Mouse (Mus musculus) spleen, embryonic (tissue): ENCODE measurements around the gene Ank2.
"Not testable (repeated sequence)": the region's sequence is repeated elsewhere in the genome, so short reads cannot be mapped to it uniquely, and the experiment has no call there.

Source experiments
- CTCF ChIA-PET: fragments of 350-600 bp; sonication (Branson Sonifier 250); formaldehyde crosslinking; loops from one replicate; lab custom pipeline; 2022; lab: Charles Lee

Ank2 gene

DNA sequence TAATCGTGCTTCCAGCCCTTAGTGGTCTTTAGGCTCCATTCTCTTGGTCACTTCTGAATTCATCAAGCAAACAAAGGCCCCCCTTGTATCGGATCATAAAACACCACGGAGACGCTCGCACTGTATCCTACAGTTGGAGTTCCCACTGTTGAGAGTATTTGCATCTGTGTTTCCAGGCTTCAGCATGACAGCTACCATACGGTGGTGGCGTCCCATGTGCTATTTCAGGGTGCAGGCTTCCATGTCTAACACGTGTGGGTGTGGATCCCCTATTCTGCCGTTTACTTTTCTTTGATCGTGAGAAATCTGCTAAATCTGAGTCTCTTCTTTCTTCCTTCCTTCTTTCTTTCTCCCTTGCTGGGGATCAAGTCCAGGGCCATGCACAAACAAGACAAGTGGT is 14.0 kb downstream of the Ank2 start:
- CTCF ChIA-PET = no interaction called here

- CTCF ChIA-PET = no interaction called here
These were observed 17.5 kb downstream of the Ank2 start for GRCm38 (mm10) chr3:127481658-127482057.

DNA sequence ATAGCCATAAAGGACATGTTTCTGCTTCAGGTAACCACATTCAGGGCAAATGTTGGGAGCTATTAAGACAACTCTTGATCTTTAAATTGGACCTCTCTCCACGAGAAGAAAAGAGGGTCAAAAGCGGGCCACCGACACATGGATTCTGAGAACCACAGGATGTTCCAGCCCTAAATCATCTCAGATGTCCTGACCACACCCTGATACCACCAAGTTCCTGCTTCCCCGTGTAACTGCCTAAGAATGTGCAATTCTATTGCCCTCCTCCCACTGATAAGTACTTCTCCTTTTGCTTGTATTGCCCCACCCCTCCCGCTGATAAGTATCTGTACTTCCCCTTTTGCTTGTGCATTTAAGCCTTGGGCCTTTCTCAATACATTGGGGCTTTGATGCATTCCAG is 18.8 kb downstream of the Ank2 start:
- CTCF ChIA-PET = not testable (repeated sequence)

- CTCF ChIA-PET = no interaction called here
These were observed 25.0 kb downstream of the Ank2 start for GRCm38 (mm10) chr3:127474115-127474514.

GRCm38 (mm10) chr3:127469164-127469752 is 29.9 kb downstream of the Ank2 start:
- CTCF ChIA-PET = no interaction called here

DNA sequence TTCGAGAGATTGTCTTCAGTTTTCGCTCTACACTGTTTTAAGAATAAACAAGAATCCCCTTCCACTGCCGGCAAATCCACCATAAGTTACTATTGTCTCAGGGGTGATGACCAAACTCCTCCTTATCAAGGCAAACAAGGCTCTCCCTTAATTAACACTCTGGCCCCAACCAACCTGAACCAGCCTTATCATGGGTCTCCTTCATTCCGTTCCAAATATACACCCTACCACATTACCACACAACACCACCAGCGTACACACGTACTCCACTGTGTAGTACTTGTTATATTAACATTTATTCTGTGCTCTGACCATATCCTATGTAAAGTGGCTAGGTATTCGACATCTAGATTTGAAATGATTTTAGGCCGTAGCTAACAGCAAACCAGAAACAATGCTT is 30.6 kb downstream of the Ank2 start:
- CTCF ChIA-PET = no interaction called here

- CTCF ChIA-PET = no interaction called here
These were observed 35.2 kb downstream of the Ank2 start for GRCm38 (mm10) chr3:127463816-127464480.

GRCm38 (mm10) chr3:127463165-127463564 is 36.0 kb downstream of the Ank2 start:
- CTCF ChIA-PET = no interaction called here

DNA sequence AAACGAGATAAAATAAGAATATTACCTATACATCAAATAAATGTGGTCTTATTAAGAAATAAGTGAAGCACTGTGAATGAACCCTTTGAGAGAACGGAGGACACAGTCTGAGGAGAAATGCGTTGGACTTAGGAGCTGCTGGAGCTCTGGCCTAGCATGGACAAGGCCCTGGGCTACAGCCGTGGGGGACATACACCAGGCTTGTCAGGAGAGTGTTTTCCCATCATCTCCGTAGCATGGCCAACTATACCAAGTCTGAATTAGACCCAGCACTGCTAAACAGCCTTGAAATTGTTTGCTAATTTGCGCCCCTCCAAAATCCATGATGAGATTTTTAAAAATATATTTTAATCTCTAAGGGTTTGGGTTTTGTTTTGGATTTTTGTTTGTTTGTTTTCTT is 36.7 kb downstream of the Ank2 start:
- CTCF ChIA-PET = no interaction called here

DNA sequence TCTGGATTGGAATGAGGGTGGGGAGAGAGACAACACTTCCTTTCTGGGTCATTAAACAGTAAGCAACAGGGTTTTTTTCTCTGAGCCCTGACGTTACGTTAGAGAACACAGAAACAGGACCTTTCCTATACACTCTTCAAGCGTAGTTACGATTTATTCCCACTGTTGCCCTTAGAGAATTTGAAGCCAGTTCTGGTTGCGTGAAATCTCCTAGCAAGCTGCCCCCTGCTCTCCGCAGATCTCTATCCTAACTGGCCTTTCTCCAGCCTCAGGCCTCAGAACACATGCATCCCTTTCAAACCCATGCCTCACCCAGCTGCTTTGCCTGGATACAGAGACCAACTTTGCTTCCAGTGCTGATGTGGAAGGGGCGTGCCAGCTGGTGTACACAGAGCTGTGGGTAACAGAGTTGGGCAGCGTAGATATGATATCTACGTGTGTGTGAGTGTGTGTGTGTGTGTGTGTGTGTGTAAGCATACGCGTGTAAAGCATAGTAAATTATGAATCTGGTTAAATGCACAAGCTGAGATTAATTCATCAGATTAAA is 38.2 kb downstream of the Ank2 start:
- CTCF ChIA-PET = interaction anchor here (0.6 kb wide), 1 partner anchor 94 kb away, joined by 3 read pairs; no protein-coding TSS in a partner anchor

DNA sequence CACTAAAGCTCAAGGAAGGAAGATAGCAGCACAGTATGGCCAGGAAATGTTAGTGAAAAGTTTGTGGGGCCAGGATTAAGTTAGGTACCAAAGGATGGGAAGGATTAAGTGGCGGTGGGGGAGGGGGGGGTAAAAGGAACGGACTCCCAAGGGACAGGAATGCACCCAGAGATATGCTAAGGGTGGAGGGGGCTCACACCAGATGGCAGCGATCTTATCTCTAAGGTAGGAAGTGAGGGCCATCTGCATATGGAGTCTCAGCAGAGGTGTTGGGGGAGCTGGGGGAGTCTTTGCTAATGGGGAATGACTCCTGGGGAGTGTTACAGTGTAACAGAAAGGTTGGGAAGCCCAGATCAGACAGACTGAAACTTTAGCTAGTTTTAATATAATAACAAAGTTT is 39.3 kb downstream of the Ank2 start:
- CTCF ChIA-PET = no interaction called here

DNA sequence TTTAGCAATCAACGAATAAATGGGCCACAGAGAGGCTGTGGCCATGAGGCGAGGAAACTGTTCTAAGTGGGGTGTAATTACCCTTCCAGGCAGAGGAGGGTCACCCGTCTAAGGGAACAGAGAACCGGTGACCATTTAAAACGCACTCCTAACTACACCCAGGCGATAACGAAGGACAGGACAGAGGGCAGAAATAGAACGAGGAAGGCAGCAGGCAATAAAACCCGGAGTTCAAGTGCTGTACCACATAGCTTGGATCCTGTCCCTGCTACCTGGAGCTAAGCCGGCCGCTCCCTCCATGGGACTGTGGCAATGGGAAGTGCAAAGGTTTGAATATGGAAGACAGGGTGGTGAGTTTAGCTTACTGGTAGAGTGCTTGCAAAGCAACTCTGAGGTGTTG is 40.2 kb downstream of the Ank2 start:
- CTCF ChIA-PET = no interaction called here

- CTCF ChIA-PET = no interaction called here
These were observed 40.7 kb downstream of the Ank2 start for GRCm38 (mm10) chr3:127458420-127458798.

DNA sequence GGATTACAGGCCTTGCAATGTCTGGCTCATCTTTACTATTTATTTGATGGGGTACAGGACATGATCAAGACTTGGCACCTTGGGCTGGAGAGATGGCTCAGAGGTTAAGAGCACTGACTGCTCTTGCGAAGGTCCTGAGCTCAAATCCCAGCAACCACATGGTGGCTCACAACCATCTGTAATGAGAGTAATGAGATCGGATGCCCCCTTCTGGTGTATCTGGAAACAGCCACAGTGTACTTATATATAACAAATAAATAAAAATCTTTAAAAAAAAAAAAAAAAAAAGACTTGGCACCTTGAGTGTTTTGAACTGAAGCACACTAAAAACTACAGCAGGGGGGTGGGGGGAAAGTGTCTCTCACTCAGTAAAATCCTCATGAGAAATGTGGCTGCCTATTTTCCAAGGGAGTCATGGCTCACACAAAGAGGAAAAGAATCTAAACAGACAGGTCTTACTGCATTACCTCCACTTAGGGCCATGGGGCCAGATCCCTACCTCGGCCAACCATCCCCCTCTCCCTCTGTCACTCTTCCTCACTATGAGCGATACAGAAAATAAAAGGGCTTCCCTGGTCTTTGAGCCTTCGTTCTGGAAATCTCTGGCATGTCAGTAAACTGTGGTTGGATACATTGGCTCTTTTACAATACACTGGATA is 41.3 kb downstream of the Ank2 start:
- CTCF ChIA-PET = no interaction called here

DNA sequence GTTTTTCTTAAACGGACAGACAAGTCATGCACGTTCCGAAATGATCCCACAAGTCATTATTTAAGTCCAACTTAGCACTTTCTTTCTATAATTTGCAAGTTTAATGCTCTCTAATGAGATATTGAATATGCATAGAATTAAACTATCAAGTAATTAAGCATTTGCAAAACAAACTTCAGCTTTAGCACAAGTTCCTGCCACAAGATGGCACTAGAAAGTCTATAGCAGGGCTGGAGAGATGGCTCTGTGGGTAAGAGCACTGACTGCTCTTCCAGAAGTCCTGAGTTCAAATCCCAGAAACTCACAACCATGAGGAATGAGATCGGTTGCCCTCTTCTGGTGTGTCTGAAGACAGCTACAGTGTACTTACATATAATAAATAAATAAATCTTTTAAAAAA is 45.4 kb downstream of the Ank2 start:
- CTCF ChIA-PET = no interaction called here

- CTCF ChIA-PET = no interaction called here
These were observed 45.9 kb downstream of the Ank2 start for GRCm38 (mm10) chr3:127453254-127453653.

DNA sequence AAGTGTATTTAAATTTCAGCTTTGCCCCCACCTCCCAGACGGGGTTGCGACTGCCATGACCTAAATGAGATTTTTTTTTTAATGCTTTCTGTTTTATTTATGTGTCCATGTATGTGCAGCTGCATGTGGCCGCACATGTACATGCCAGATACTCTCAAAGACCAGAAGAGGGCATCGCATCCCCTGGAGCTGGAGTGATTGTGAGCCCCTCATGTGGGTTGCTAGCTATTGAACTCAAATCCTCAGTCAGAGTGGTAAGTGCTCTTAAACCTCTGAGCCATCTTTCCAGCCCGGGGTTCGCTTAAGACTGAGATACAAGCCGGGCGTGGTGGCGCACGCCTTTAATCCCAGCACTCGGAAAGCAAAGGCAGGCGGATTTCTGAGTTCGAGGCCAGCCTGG is 46.9 kb downstream of the Ank2 start:
- CTCF ChIA-PET = interaction anchor here (0.6 kb wide), 1 partner anchor 104 kb away, joined by 6 read pairs; no protein-coding TSS in a partner anchor

DNA sequence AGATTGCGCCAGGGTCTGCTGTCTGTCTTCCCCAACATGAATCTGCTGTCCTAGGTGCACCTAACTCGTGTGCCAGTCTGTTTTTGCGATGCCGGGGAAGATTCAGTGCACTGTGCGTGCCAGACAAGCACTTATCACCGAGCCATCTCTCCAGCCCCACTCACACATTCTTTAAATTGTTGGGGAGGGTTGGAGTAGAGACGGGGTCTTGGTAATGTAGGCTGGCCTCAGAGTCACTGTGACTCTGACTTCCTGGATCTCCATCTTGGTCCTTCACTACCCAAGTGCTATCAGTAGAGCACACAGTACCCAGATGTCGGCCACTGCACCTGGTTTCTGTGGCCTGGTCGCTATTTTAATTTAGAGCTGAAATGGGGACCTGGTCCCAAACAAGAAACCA is 47.4 kb downstream of the Ank2 start:
- CTCF ChIA-PET = interaction anchor here (0.6 kb wide), 1 partner anchor 103 kb away, joined by 6 read pairs; no protein-coding TSS in a partner anchor

DNA sequence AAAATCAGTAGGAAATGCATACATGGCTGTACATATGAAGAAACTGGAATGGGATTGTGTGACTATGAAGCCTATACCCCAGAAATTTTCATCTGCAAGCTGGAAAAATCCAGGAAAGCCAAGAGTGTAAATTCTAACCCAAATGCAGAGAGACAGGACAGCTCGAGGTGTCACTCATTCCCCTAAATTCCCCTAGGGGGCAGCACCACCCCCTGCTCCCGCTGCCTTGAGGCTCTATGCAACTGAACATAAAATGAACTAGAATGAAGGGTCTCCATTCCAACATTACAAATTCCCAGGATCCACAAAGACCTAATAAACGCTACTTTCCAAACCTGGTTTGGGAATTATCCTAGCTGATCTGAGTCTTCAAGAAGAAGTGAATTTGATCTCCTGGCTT is 48.1 kb downstream of the Ank2 start:
- CTCF ChIA-PET = no interaction called here

- CTCF ChIA-PET = no interaction called here
These were observed 53.0 kb downstream of the Ank2 start for GRCm38 (mm10) chr3:127446173-127446572.

DNA sequence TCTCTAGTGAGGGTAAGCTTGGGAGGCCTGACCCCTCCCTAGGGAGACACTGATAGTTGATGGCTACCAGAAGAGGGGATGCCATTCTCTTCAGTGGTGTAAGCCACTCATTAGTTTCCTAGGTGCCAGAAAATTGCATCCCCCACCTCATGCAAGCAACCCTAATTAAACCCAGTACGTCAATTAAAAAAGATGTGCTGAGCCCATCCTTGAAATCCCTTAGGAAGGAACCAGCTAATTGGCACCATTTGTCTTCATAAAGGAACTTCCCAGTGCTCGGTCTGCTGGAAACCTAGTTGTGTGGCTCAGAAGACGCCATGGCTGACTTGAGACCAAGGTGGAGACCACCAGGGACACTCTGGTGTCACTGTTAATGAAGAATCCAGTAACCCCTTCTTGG is 65.9 kb downstream of the Ank2 start:
- CTCF ChIA-PET = no interaction called here

DNA sequence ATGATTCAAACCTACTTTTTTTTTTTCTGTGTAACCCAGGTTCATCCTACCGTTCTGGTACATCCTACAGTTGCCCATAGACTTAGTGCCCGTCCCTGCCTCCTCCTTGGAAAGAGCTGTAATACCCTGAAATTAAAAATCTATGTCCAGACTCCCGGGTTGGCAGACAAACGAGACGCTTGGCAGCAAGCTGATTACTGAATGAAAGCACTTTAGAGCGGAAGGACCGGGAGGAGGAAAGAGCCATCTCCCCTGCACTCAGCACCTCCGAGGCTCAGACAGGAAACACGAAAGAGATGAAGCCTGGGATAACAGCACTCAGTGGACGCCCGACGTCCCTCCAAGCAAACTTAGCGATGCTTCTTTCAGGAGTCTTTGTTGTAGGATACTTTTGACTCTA is 69.3 kb downstream of the Ank2 start:
- CTCF ChIA-PET = no interaction called here

- CTCF ChIA-PET = no interaction called here
These were observed 70.6 kb downstream of the Ank2 start for GRCm38 (mm10) chr3:127428527-127428926.
